Mouse (Mus musculus) CH12.LX (cell line): Measurements from ENCODE around the gene Gm20481. TPM values are rescaled to one million over a fixed set of nuclear protein-coding genes. Genes with fewer than 3 reads are reported as not detected.

ENCODE experiments used
- DNase-seq: peaks from one replicate; pipeline ENCODE4 v3.0.0-alpha.2; 2013; ENCODE audit errors: extremely low read depth
- H3K27ac ChIP-seq: 2 replicates; pipeline ENCODE4 v1.5.1; 2012; ENCODE audit warnings: low read depth, mild to moderate bottlenecking, control low read depth, moderate library complexity; ENCODE audit not compliant: insufficient read depth
- H3K27me3 ChIP-seq: replicated peaks from 2 replicates; pipeline ENCODE3; 2012; ENCODE audit warnings: inconsistent platforms
- H3K36me3 ChIP-seq, 2 experiments: replicated peaks in 1 of 2; 2 replicates each; pipeline versions ENCODE3 to v1.6.1; 2012; ENCODE audit warnings: inconsistent platforms in 1 of 2, low read length in 1 of 2, mild to moderate bottlenecking in 1 of 2, mixed read lengths in 1 of 2, moderate library complexity in 1 of 2; ENCODE audit not compliant: control insufficient read depth in 1 of 2, insufficient read depth in 1 of 2
- H3K4me1 ChIP-seq, 2 experiments: 2 replicates each; pipeline ENCODE4 v1.6.1; 2012; ENCODE audit warnings: inconsistent platforms in 1 of 2, moderate library complexity in 1 of 2; ENCODE audit not compliant: insufficient read depth in 2 of 2, control insufficient read depth in 1 of 2
- H3K4me2 ChIP-seq: 2 replicates; pipeline ENCODE4 v1.6.1; 2012; ENCODE audit warnings: low read depth, mild to moderate bottlenecking, control low read depth; ENCODE audit not compliant: poor library complexity, insufficient read depth, severe bottlenecking
- H3K4me3 ChIP-seq, 3 experiments: fragments of 150-350 bp in 1 of 3; sonication (generic) in 1 of 3; replicated peaks in 1 of 3; 2 replicates each; pipeline versions ENCODE3 to v1.5.1; 2011 to 2012; ENCODE audit warnings: low read depth in 2 of 3, low read length in 2 of 3, mild to moderate bottlenecking in 2 of 3, moderate library complexity in 2 of 3, control low read depth in 1 of 3, improper control_type of control experiment in 1 of 3, inconsistent platforms in 1 of 3, mixed read lengths in 1 of 3; ENCODE audit not compliant: poor library complexity in 1 of 3
- H3K79me2 ChIP-seq: replicated peaks from 2 replicates; pipeline ENCODE4 v1.6.1; 2012; ENCODE audit warnings: mild to moderate bottlenecking, moderate library complexity; ENCODE audit not compliant: control insufficient read depth, poor library complexity, insufficient read depth, severe bottlenecking; ENCODE audit errors: extremely low read depth
- H3K9ac ChIP-seq: 2 replicates; pipeline ENCODE4 v1.6.1; 2012; ENCODE audit warnings: low read depth, mild to moderate bottlenecking, control low read depth, moderate library complexity; ENCODE audit not compliant: insufficient read depth
- H3K9me3 ChIP-seq: replicated peaks from 2 replicates; pipeline ENCODE3; 2012; ENCODE audit warnings: low read length, inconsistent platforms, mixed read lengths
- BHLHE40 ChIP-seq: IDR thresholded peaks from 2 replicates; pipeline ENCODE4 v1.6.1; 2011; ENCODE audit warnings: mild to moderate bottlenecking, low read depth, low read length, improper control_type of control experiment
- CHD1 ChIP-seq: IDR thresholded peaks from 2 replicates; pipeline ENCODE4 v1.6.1; 2012; ENCODE audit warnings: low read depth, low read length, improper control_type of control experiment, inconsistent platforms
- CHD2 ChIP-seq: IDR thresholded peaks from 2 replicates; pipeline ENCODE4 v1.6.1; 2011; ENCODE audit warnings: low read length, improper control_type of control experiment
- CTCF ChIP-seq, 2 experiments: IDR thresholded peaks in 1 of 2; conservative IDR thresholded peaks in 1 of 2; 2 replicates each; pipeline ENCODE4 v1.5.1; 2011 to 2012; ENCODE audit warnings: low read depth in 2 of 2, low read length in 2 of 2, improper control_type of control experiment in 1 of 2, inconsistent platforms in 1 of 2, mild to moderate bottlenecking in 1 of 2, moderate library complexity in 1 of 2
- E2F4 ChIP-seq: IDR thresholded peaks from 2 replicates; pipeline ENCODE4 v1.6.1; 2011; ENCODE audit warnings: low read depth, low read length, improper control_type of control experiment; ENCODE audit not compliant: insufficient replicate concordance
- ELF1 ChIP-seq: IDR thresholded peaks from 2 replicates; pipeline ENCODE4 v1.6.1; 2014; ENCODE audit warnings: low read depth, mild to moderate bottlenecking, inconsistent platforms, low read length, improper control_type of control experiment
- EP300 ChIP-seq: IDR thresholded peaks from 2 replicates; pipeline ENCODE4 v1.6.1; 2011; ENCODE audit warnings: low read length, improper control_type of control experiment
- ETS1 ChIP-seq: conservative IDR thresholded peaks from 2 replicates; pipeline ENCODE4 v1.6.1; 2012; ENCODE audit warnings: low read depth, mild to moderate bottlenecking, inconsistent platforms, low read length, improper control_type of control experiment, moderate library complexity
- GABPA ChIP-seq: IDR thresholded peaks from 2 replicates; pipeline ENCODE4 v1.6.1; 2012; ENCODE audit warnings: low read depth, low read length, improper control_type of control experiment, inconsistent platforms; ENCODE audit not compliant: insufficient replicate concordance
- HCFC1 ChIP-seq: IDR thresholded peaks from 2 replicates; pipeline ENCODE4 v1.6.1; 2012; ENCODE audit warnings: low read depth, mild to moderate bottlenecking, inconsistent platforms, low read length, improper control_type of control experiment
- IRF4 ChIP-seq: IDR thresholded peaks from 2 replicates; pipeline ENCODE4 v1.6.1; 2014; ENCODE audit warnings: low read depth, mild to moderate bottlenecking, inconsistent platforms, low read length, improper control_type of control experiment
- JUN ChIP-seq: IDR thresholded peaks from 2 replicates; pipeline ENCODE4 v1.6.1; 2011; ENCODE audit warnings: low read depth, mild to moderate bottlenecking, low read length, improper control_type of control experiment, moderate library complexity; ENCODE audit not compliant: insufficient read depth
- JUND ChIP-seq: conservative IDR thresholded peaks from 2 replicates; pipeline ENCODE4 v1.6.1; 2011; ENCODE audit warnings: low read depth, low read length, improper control_type of control experiment
- KAT2A ChIP-seq: IDR thresholded peaks from 2 replicates; pipeline ENCODE4 v1.6.1; 2012; ENCODE audit warnings: low read length, improper control_type of control experiment, inconsistent platforms; ENCODE audit not compliant: insufficient replicate concordance
- MAFK ChIP-seq: IDR thresholded peaks from 2 replicates; pipeline ENCODE4 v1.6.1; 2011; ENCODE audit warnings: low read length, improper control_type of control experiment; ENCODE audit not compliant: insufficient replicate concordance
- MAX ChIP-seq: IDR thresholded peaks from 2 replicates; pipeline ENCODE4 v1.6.1; 2011; ENCODE audit warnings: low read length, improper control_type of control experiment
- MAZ ChIP-seq: IDR thresholded peaks from 2 replicates; pipeline ENCODE4 v1.6.1; 2012; ENCODE audit warnings: low read depth, mild to moderate bottlenecking, inconsistent platforms, low read length, improper control_type of control experiment, moderate library complexity
- MEF2A ChIP-seq: IDR thresholded peaks from 2 replicates; pipeline ENCODE4 v1.6.1; 2014; ENCODE audit warnings: low read depth, mild to moderate bottlenecking, inconsistent platforms, low read length, improper control_type of control experiment, borderline replicate concordance
- MXI1 ChIP-seq: IDR thresholded peaks from 2 replicates; pipeline ENCODE4 v1.6.1; 2011; ENCODE audit warnings: mild to moderate bottlenecking, low read depth, low read length, improper control_type of control experiment
- MYC ChIP-seq: IDR thresholded peaks from 2 replicates; pipeline ENCODE4 v1.6.1; 2011; ENCODE audit warnings: low read depth, mild to moderate bottlenecking, improper control_type of control experiment, low read length
- NELFE ChIP-seq: IDR thresholded peaks from 2 replicates; pipeline ENCODE4 v1.6.1; 2011; ENCODE audit warnings: low read depth, low read length, improper control_type of control experiment
- NRF1 ChIP-seq: IDR thresholded peaks from 2 replicates; pipeline ENCODE4 v1.6.1; 2014; ENCODE audit warnings: low read depth, mild to moderate bottlenecking, inconsistent platforms, low read length, improper control_type of control experiment, moderate library complexity
- PAX5 ChIP-seq: IDR thresholded peaks from 2 replicates; pipeline ENCODE4 v1.6.1; 2012; ENCODE audit warnings: low read length, inconsistent platforms, mixed read lengths
- POLR2A ChIP-seq: IDR thresholded peaks from 2 replicates; pipeline ENCODE4 v1.6.1; 2011; ENCODE audit warnings: low read depth, mild to moderate bottlenecking, improper control_type of control experiment, low read length
- POLR2AphosphoS2 ChIP-seq: IDR thresholded peaks from 2 replicates; pipeline ENCODE4 v1.6.1; 2011; ENCODE audit warnings: low read depth, low read length, improper control_type of control experiment
- RAD21 ChIP-seq: IDR thresholded peaks from 2 replicates; pipeline ENCODE4 v1.6.1; 2011; ENCODE audit warnings: low read depth, mild to moderate bottlenecking, low read length, improper control_type of control experiment, moderate library complexity
- RCOR1 ChIP-seq: conservative IDR thresholded peaks from 2 replicates; pipeline ENCODE4 v1.6.1; 2012; ENCODE audit warnings: low read depth, mild to moderate bottlenecking, inconsistent platforms, low read length, improper control_type of control experiment
- SIN3A ChIP-seq: IDR thresholded peaks from 2 replicates; pipeline ENCODE4 v1.6.1; 2012; ENCODE audit warnings: low read length, improper control_type of control experiment, inconsistent platforms
- SMC3 ChIP-seq: IDR thresholded peaks from 2 replicates; pipeline ENCODE4 v1.6.1; 2011; ENCODE audit warnings: low read depth, low read length, improper control_type of control experiment
- TBP ChIP-seq: conservative IDR thresholded peaks from 2 replicates; pipeline ENCODE4 v1.6.1; 2011; ENCODE audit warnings: low read depth, low read length, improper control_type of control experiment
- TCF12 ChIP-seq: IDR thresholded peaks from 2 replicates; pipeline ENCODE4 v1.6.1; 2014; ENCODE audit warnings: low read depth, mild to moderate bottlenecking, inconsistent platforms, low read length, improper control_type of control experiment
- UBTF ChIP-seq: IDR thresholded peaks from 2 replicates; pipeline ENCODE4 v1.6.1; 2012; ENCODE audit warnings: low read depth, mild to moderate bottlenecking, inconsistent platforms, low read length, improper control_type of control experiment, moderate library complexity
- USF1 ChIP-seq: IDR thresholded peaks from 2 replicates; pipeline ENCODE4 v1.6.1; 2014; ENCODE audit warnings: low read depth, mild to moderate bottlenecking, inconsistent platforms, low read length, improper control_type of control experiment
- USF2 ChIP-seq: conservative IDR thresholded peaks from 2 replicates; pipeline ENCODE4 v1.6.1; 2011; ENCODE audit warnings: low read depth, low read length, improper control_type of control experiment
- ZC3H11A ChIP-seq: IDR thresholded peaks from 2 replicates; pipeline ENCODE4 v1.6.1; 2012; ENCODE audit warnings: low read depth, mild to moderate bottlenecking, inconsistent platforms, low read length, improper control_type of control experiment
- ZKSCAN1 ChIP-seq: IDR thresholded peaks from 2 replicates; pipeline ENCODE4 v1.6.1; 2012; ENCODE audit warnings: low read depth, inconsistent platforms, low read length, improper control_type of control experiment, borderline replicate concordance
- ZMIZ1 ChIP-seq: IDR thresholded peaks from 2 replicates; pipeline ENCODE4 v1.6.1; 2012; ENCODE audit warnings: low read depth, mild to moderate bottlenecking, inconsistent platforms, low read length, improper control_type of control experiment
- ZNF384 ChIP-seq: IDR thresholded peaks from 2 replicates; pipeline ENCODE4 v1.6.1; 2012; ENCODE audit warnings: low read depth, low read length, improper control_type of control experiment, inconsistent platforms
- dilution Hi-C: fragments of 300-500 bp; cut with MboI; formaldehyde crosslinking; loops from 2 replicates; pipeline ENCODE4 v1.14.3; 2020; ENCODE audit warnings: low sequenced_read_pairs; ENCODE audit not compliant: extremely low pct_unique_long_range_greater_than_20kb, extremely low pct_ligation_motif_present
- in situ Hi-C: fragments of 300-500 bp; cut with MboI; formaldehyde crosslinking; loops from 3 replicates; pipeline ENCODE4 v1.14.3; 2019; ENCODE audit warnings: low sequenced_read_pairs, low pct_ligation_motif_present, low pct_unique_long_range_greater_than_20kb, mixed read lengths
- polyA plus RNA-seq: library from polyadenylated mRNA; unstranded; fragments of >175 nt; gene quantifications from 2 replicates; pipeline ENCODE4 v1.2.1, GENCODE M21; 2012; ENCODE audit warnings: low read depth; ENCODE audit not compliant: insufficient read length
- total RNA-seq, 2 experiments: library from RNA; depleted of rRNA; stranded (reverse); fragments of 300-350 nt in 1 of 2; fragments of >200 nt in 1 of 2; gene quantifications; 2 replicates each; pipeline ENCODE4 v1.2.3; 2012 to 2014

The Gm20481 gene
- total and polyA plus RNA-seq, 3 experiments, result not detected

GRCm38 (mm10) chr17:35002153-35002865 lies 32.6 kb downstream of the Gm20481 start:
- Histone ChIP-seq H3K4me2 (peak overlapping the region; percentile 88), H3K79me2 (peaks cover 36% of the 10 kb centered on the region), H3K9me3 (peaks cover 27% of the 10 kb centered on the region), H3K4me3 (peak overlapping the region; percentile 84 to 94 (median 86)), H3K4me1 (peaks cover 8 to 14% of the 10 kb centered on the region in 2 experiments; a peak in 3 of 4 replicates), H3K27me3 (no peaks in the 10 kb centered on the region), H3K9ac (peak overlapping the region; percentile 100), H3K27ac (peak overlapping the region; percentile 100), H3K36me3 (peaks cover 45 to 59% of the 10 kb centered on the region in 2 experiments)
- peak; percentile 60 for DNase-seq
- in situ Hi-C loops, result no loop called here
- dilution Hi-C loops, result no loop called here
- TF ChIP-seq CTCF (conservative IDR thresholded peaks at IDR 0.05 in 1 of 2, IDR thresholded peaks at IDR 0.05 in 1 of 2; ENCODE audit: low read depth in 2 of 2, low read length in 2 of 2), result no peak
- no peak; the same call in 1 of the 2 replicates for TF ChIP-seq SIN3A
- TF ChIP-seq JUN, result no peak
- TF ChIP-seq ZNF384, result no peak
- TF ChIP-seq MAZ, result no peak
- peak; percentile 78; the same call in 1 of the 2 replicates for TF ChIP-seq POLR2AphosphoS2
- no peak for TF ChIP-seq RAD21
- TF ChIP-seq MAFK, result no peak
- no peak for TF ChIP-seq USF1
- no peak for TF ChIP-seq CHD2
- TF ChIP-seq BHLHE40, result no peak
- no peak for TF ChIP-seq TCF12
- TF ChIP-seq NELFE, result peak; percentile 63
- no peak for TF ChIP-seq PAX5
- no peak for TF ChIP-seq ZKSCAN1
- no peak for TF ChIP-seq RCOR1
- no peak for TF ChIP-seq EP300
- TF ChIP-seq CHD1, result peak; percentile 51; the same call in 1 of the 2 replicates
- TF ChIP-seq POLR2A, result peak; percentile 71
- TF ChIP-seq ZMIZ1, result no peak; the same call in 1 of the 2 replicates
- TF ChIP-seq E2F4, result no peak
- TF ChIP-seq ELF1, result no peak
- TF ChIP-seq KAT2A, result no peak
- TF ChIP-seq ZC3H11A, result no peak
- no peak for TF ChIP-seq MEF2A
- TF ChIP-seq GABPA, result no peak
- no peak for TF ChIP-seq UBTF
- peak; percentile 83 for TF ChIP-seq TBP
- TF ChIP-seq NRF1, result no peak
- no peak for TF ChIP-seq USF2
- no peak; the same call in 1 of the 2 replicates for TF ChIP-seq MXI1
- TF ChIP-seq HCFC1, result no peak
- TF ChIP-seq IRF4, result no peak; the same call in 1 of the 2 replicates
- TF ChIP-seq SMC3, result no peak
- TF ChIP-seq ETS1, result no peak
- no peak for TF ChIP-seq MYC
- no peak for TF ChIP-seq MAX
- TF ChIP-seq JUND, result no peak
